8 mouse cellular contexts compared by ENCODE assay signal in the genomic region with DNA sequence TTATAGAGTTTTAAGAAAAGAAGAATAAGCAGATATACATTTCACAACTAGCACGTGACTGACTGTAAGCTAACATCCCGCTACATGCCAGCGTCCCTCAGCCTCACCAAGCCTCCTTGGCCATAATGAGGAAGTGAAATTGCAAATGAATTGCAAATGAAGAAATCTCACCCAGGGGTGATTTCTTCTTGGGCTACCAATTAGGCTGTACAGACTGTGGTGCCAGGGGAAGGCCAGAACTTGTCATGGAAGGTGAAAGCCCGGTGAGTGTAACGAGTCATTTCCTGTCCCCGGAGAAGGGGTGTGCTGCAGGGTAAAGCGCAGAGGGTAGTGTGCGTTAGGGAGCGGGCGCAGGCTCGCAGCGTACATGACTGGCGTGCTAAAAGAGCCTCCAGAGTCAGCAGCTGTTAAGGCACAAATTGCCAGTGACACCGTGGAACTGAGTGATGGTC. TPM values are rescaled to one million over a fixed set of nuclear protein-coding genes. Genes with fewer than 3 reads are reported as not detected.
DNase-seq lines count a peak whose midpoint lies in the region; ATAC-seq lines count a peak whose summit lies in the region.

No protein-coding gene starts in this region.

- H3K4me2 ChIP-seq in kidney, embryonic 16.5 days (replicated peaks; ENCODE audit: low read depth, low read length), result peak overlapping the region; percentile 42
- H3K4me2 ChIP-seq in hindbrain, embryonic 14.5 days (replicated peaks), result peak overlapping the region; percentile 45

- H3K27ac ChIP-seq in kidney, embryonic 16.5 days (ENCODE audit: low read length), result 0 out of 2 replicates have a peak overlapping the region, but pooled peaks have one; percentile 36
- H3K27ac ChIP-seq in hindbrain, embryonic 14.5 days, result peak overlapping the region; percentile 22; the same call in 1 of the 2 replicates

- no peaks in the 10 kb centered on the region for H3K27me3 ChIP-seq in kidney, embryonic 16.5 days (ENCODE audit: insufficient read depth, low read length)
- H3K27me3 ChIP-seq in hindbrain, embryonic 14.5 days (ENCODE audit: control insufficient read depth, insufficient read depth, low read length), result no peaks in the 10 kb centered on the region

- no peak overlapping the region for H3K9ac ChIP-seq in kidney, embryonic 16.5 days (replicated peaks; ENCODE audit: low read length)
- no peak overlapping the region for H3K9ac ChIP-seq in hindbrain, embryonic 14.5 days

- H3K9me3 ChIP-seq in kidney, embryonic 16.5 days (ENCODE audit: low read length), result no peaks in the 10 kb centered on the region
- no peaks in the 10 kb centered on the region for H3K9me3 ChIP-seq in hindbrain, embryonic 14.5 days (ENCODE audit: control insufficient read depth, low read length)

- ATAC-seq in kidney, embryonic 16.5 days (ENCODE audit: low FRiP score, low TSS enrichment), result peak; percentile 44; the same call in 1 of the 2 replicates
- ATAC-seq in hindbrain, embryonic 14.5 days (ENCODE audit: low FRiP score), result peak; percentile 82

- H3K36me3 ChIP-seq in kidney, embryonic 16.5 days (ENCODE audit: insufficient read depth, low read length), result no peaks in the 10 kb centered on the region
- no peaks in the 10 kb centered on the region for H3K36me3 ChIP-seq in hindbrain, embryonic 14.5 days (replicated peaks; ENCODE audit: control insufficient read depth, insufficient read depth)

- DNase-seq in kidney, adult 11 months, result no peak
- DNase-seq in hindbrain, embryonic 14.5 days (ENCODE audit: low spot score), result peak; percentile 33
- peak; percentile 6 for DNase-seq in lung, postnatal 10 days
- peak; percentile 13 for DNase-seq in skeletal muscle tissue, adult 2 months (ENCODE audit: low read depth, low spot score)
- no peak for DNase-seq in urinary bladder, postnatal 25 days (ENCODE audit: low spot score)
- no peak for DNase-seq in thymus, postnatal 36 days
- DNase-seq in right cerebral cortex, adult 2 months (ENCODE audit: low spot score in 2 of 2), result no peak

- 44% methylated on average over 14 of the region's 14 CpGs for WGBS in kidney, embryonic 16.5 days
- 20% methylated on average over 14 of the region's 14 CpGs for WGBS in hindbrain, embryonic 14.5 days

- H3K4me3 ChIP-seq in kidney, embryonic 16.5 days (ENCODE audit: low read length), result peak overlapping the region; percentile 10
- H3K4me3 ChIP-seq in hindbrain, embryonic 14.5 days (replicated peaks; ENCODE audit: low read length), result no peak overlapping the region; the same call in 1 of the 2 replicates

- H3K4me1 ChIP-seq in kidney, embryonic 16.5 days (ENCODE audit: insufficient read depth, low read length), result peaks cover 3% of the 10 kb centered on the region; the same call in 1 of the 2 replicates
- peaks cover 7% of the 10 kb centered on the region; the same call in 1 of the 2 replicates for H3K4me1 ChIP-seq in hindbrain, embryonic 14.5 days (replicated peaks; ENCODE audit: control insufficient read depth, insufficient read depth, low read length)

RNA-seq across cellular contexts. Expression of gene Mfsd1, which starts 25.3 kb away (rescaled TPM):
- polyA plus RNA-seq in kidney, embryonic 16.5 days (2015; fragmentation: Nextera tagmentation; extraction: Ambion mirVana), result 97.5 and 108 TPM in 2 replicates
- polyA plus RNA-seq in hindbrain, embryonic 14.5 days (2014; fragmentation: Nextera tagmentation; extraction: Ambion mirVana), result 35.4 and 37.3 TPM in 2 replicates

RNA-seq across cellular contexts. Expression of gene Rarres1, which starts 41.9 kb away (rescaled TPM):
- polyA plus RNA-seq in kidney, embryonic 16.5 days (2015; fragmentation: Nextera tagmentation; extraction: Ambion mirVana), result 3.5 and 4.6 TPM in 2 replicates
- polyA plus RNA-seq in hindbrain, embryonic 14.5 days (2014; fragmentation: Nextera tagmentation; extraction: Ambion mirVana), result 2.1 and 2.4 TPM in 2 replicates

Comparison
In these comparisons a context has a peak if more than half of its experiments do, and no peak if none do; other contexts are left out.
1. DNase-seq: peak in hindbrain, embryonic 14.5 days (single experiment), lung, postnatal 10 days (single experiment) and skeletal muscle tissue, adult 2 months (single experiment); none in kidney, adult 11 months (single experiment), urinary bladder, postnatal 25 days (single experiment), thymus, postnatal 36 days (0 of 2) and right cerebral cortex, adult 2 months (0 of 2).